Mouse (Mus musculus) mammary gland, adult 2 months (tissue): ENCODE measurements around the gene Hltf. TPM values are rescaled to one million over a fixed set of nuclear protein-coding genes. Genes with fewer than 3 reads are reported as not detected.

ENCODE experiments used
- polyA plus RNA-seq: library from polyadenylated mRNA; depleted of rRNA; stranded (reverse); fragments of >200 nt; gene quantifications from 2 replicates; pipeline ENCODE4 v1.2.3, GENCODE M21; 2012; ENCODE audit warnings: low replicate concordance; rRNA removed

Hltf gene
- 2.6 and 4.1 TPM in 2 replicates for polyA plus RNA-seq

DNA sequence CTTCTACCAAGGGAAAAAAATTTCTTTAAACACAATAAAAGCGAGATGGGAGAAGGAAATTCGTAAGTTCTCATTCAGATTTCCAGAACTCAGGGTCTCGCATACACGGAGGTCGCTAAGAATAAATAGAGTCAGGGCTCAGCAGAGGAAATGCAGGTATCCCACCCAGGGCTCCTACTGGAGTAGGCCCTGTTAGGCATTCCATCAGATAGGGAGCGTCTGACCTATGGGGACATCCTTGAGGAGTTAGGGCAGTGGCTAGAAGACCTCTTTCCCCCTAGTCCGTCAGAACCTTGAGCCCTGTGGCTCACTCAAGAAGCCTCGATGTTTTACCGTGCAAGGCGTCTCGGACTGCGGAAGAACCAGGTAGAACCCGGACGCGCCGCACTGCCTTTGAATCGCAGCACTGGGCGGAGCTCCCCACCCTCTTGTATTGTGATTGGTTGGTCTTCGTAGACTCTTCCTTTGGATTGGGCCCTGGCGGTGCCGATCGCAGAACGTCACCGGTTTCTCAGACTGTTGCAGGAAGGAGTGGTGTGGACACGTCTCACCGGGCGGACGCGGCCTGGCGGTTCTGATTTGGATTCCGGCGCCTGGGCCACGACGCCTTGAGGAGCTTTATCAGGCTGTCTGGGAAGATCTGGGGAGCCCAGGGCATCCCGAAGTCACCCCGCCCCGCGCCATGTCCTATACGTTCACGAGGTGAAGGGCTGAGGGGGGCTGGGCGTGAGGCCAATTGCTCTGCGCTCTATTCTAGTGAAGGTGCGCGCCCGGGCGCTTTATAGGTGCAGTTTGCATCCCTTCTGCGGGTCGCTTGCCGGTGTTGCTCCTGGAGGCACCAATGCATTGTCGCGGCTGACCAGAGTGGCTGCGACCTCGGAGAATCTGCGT, at the start of gene Hltf:
Gene Hltf (plus strand): TSS at position 506 of the 891 bp plus-strand sequence.

DNA sequence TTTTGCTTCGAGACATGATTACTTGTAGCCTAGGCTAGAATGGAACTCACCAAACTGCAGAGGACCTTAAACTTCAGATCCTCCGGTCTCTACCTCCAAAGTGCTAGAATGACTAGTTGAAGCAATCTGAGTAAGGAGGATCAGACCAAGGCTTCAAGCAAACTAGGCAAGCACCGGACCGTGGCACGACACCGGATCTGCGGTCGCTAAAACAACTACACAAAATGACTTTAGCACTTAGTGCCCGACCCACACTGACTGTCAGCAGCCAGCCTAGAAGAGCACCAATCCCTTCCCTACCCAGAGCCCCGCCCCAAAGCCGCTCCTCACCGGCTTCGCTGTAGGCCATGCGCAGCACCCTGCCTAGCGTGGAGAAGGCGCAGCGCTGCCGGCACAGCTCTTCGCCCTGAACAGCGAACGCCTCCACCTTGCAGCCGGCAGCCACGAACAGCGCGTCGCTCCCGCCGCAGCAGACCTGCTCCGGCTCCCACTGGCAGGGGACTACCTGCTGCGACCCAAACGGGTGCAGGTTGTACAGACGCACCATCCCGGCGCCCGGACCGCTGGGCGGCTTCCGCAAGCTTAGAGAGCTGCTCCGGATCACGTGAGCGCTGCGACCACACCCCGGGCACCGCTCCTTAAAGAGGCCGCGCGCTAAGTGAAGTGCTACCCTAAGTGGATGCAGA, 22.7 kb upstream of the Hltf start, which contains the start of gene Hps3:
Gene Hps3 (minus strand): TSS at position 597 of the 686 bp plus-strand sequence.

GRCm38 (mm10) chr3:20154531-20155367, 97.1 kb downstream of the Hltf start, which contains the start of gene Gyg:
Gyg (minus strand) TSS chr3:20155317.

Other genes with a start within 250 kb of the Hltf start
- 21.3 and 39.4 TPM in 2 replicates for gene Cp, start 100.8 kb upstream of the Hltf start, polyA plus RNA-seq
- gene Hps3, start 22.5 kb upstream of the Hltf start, polyA plus RNA-seq: 16.5 and 66.1 TPM in 2 replicates
- 28.3 and 129 TPM in 2 replicates for gene Gyg, start 97.5 kb downstream of the Hltf start, polyA plus RNA-seq
- 6.6 and 24.4 TPM in 2 replicates for gene Cpa3, start 184.4 kb downstream of the Hltf start, polyA plus RNA-seq
- gene Cpb1, start 217.9 kb downstream of the Hltf start, polyA plus RNA-seq: 0.33 TPM in 1 of 2 replicates, not detected in the other